In genomic region chr5:65951513-65951909, GRCm38 (mm10) we compare ENCODE assay signal across 11 mouse cellular contexts. TPM values are rescaled to one million over a fixed set of nuclear protein-coding genes. Genes with fewer than 3 reads are reported as not detected.
DNase-seq lines count a peak whose midpoint lies in the region; ATAC-seq and TF ChIP-seq lines count a peak whose summit lies in the region.
"Had no signal": no experiment of that assay in that cellular context is flagged by ENCODE, and none has a peak within 500 bp of the region (broad histone marks: within the 10 kb centered on the region; RNA-seq: fewer than 3 reads in every experiment).

No protein-coding gene starts in this region.

- no peak overlapping the region for H3K4me3 ChIP-seq in intestine, postnatal 0 days (ENCODE audit: low read depth, low read length)
- no peak overlapping the region for H3K4me3 ChIP-seq in intestine, embryonic 15.5 days (replicated peaks)
- no peak overlapping the region for H3K4me3 ChIP-seq in ES-Bruce4 (ENCODE audit: low read depth, low read length)
- H3K4me3 ChIP-seq in forebrain, postnatal 0 days (ENCODE audit: low read depth, low read length), result no peak overlapping the region
- no peak overlapping the region for H3K4me3 ChIP-seq in neural tube, embryonic 15.5 days (replicated peaks)
- no peak overlapping the region for H3K4me3 ChIP-seq in kidney, embryonic 14.5 days (ENCODE audit: low read length)
- H3K4me3 ChIP-seq: erythroblast, embryonic 14.5 days; limb, embryonic 12.5 days had no signal

- TF ChIP-seq POLR2A in ES-Bruce4 (IDR thresholded peaks at IDR 0.05; ENCODE audit: insufficient read depth, low read length), result no peak

- no peak overlapping the region for H3K4me2 ChIP-seq in intestine, postnatal 0 days (replicated peaks; ENCODE audit: low read depth)
- H3K4me2 ChIP-seq in intestine, embryonic 15.5 days (replicated peaks), result no peak overlapping the region
- H3K4me2 ChIP-seq in forebrain, postnatal 0 days (ENCODE audit: low read depth), result no peak overlapping the region
- H3K4me2 ChIP-seq in neural tube, embryonic 15.5 days, result no peak overlapping the region
- no peak overlapping the region for H3K4me2 ChIP-seq in kidney, embryonic 14.5 days (replicated peaks; ENCODE audit: low read depth, low read length)
- H3K4me2 ChIP-seq: limb, embryonic 12.5 days had no signal

- H3K4me1 ChIP-seq in intestine, postnatal 0 days (replicated peaks; ENCODE audit: control insufficient read depth, insufficient read depth, low read length), result no peaks in the 10 kb centered on the region
- no peaks in the 10 kb centered on the region for H3K4me1 ChIP-seq in intestine, embryonic 15.5 days (replicated peaks)
- no peaks in the 10 kb centered on the region for H3K4me1 ChIP-seq in ES-Bruce4 (ENCODE audit: control insufficient read depth, insufficient read depth, low read length)
- peaks cover 20% of the 10 kb centered on the region for H3K4me1 ChIP-seq in forebrain, postnatal 0 days (ENCODE audit: insufficient read depth)
- H3K4me1 ChIP-seq in neural tube, embryonic 15.5 days, result peaks cover 29% of the 10 kb centered on the region
- H3K4me1 ChIP-seq in kidney, embryonic 14.5 days (ENCODE audit: control insufficient read depth, insufficient read depth, low read length), result no peaks in the 10 kb centered on the region; the same call in 1 of the 2 replicates

- H3K27me3 ChIP-seq in intestine, postnatal 0 days (replicated peaks; ENCODE audit: control insufficient read depth, insufficient read depth, low read length), result no peaks in the 10 kb centered on the region
- no peaks in the 10 kb centered on the region for H3K27me3 ChIP-seq in intestine, embryonic 15.5 days (replicated peaks)
- no peaks in the 10 kb centered on the region for H3K27me3 ChIP-seq in ES-Bruce4 (ENCODE audit: control insufficient read depth, insufficient read depth, low read length, poor library complexity, severe bottlenecking)
- no peaks in the 10 kb centered on the region for H3K27me3 ChIP-seq in forebrain, postnatal 0 days (ENCODE audit: insufficient read depth, low read length)
- H3K27me3 ChIP-seq in neural tube, embryonic 15.5 days (replicated peaks), result no peaks in the 10 kb centered on the region
- no peaks in the 10 kb centered on the region for H3K27me3 ChIP-seq in kidney, embryonic 14.5 days (ENCODE audit: control insufficient read depth, insufficient read depth, low read length)
- H3K27me3 ChIP-seq: limb, embryonic 12.5 days had no signal

- ATAC-seq in intestine, postnatal 0 days, result no peak
- no peak for ATAC-seq in intestine, embryonic 15.5 days
- no peak for ATAC-seq in forebrain, postnatal 0 days
- no peak for ATAC-seq in neural tube, embryonic 15.5 days (ENCODE audit: low FRiP score)
- ATAC-seq in kidney, embryonic 14.5 days (ENCODE audit: low FRiP score, low TSS enrichment), result no peak

- WGBS in intestine, postnatal 0 days, result 80% methylated on average over 4 of the region's 4 CpGs
- 73% methylated on average over 4 of the region's 4 CpGs for WGBS in intestine, embryonic 15.5 days
- WGBS in forebrain, postnatal 0 days, result 73% methylated on average over 4 of the region's 4 CpGs
- 80% methylated on average over 4 of the region's 4 CpGs for WGBS in neural tube, embryonic 15.5 days
- WGBS in kidney, embryonic 14.5 days, result 75% methylated on average over 4 of the region's 4 CpGs

- peak; percentile 53 for TF ChIP-seq CTCF in intestine, postnatal 0 days (IDR thresholded peaks at IDR 0.05; ENCODE audit: low read depth)
- no peak for TF ChIP-seq CTCF in ES-Bruce4 (IDR thresholded peaks at IDR 0.05; ENCODE audit: low read depth, low read length)
- TF ChIP-seq CTCF in forebrain, postnatal 0 days (IDR thresholded peaks at IDR 0.05; ENCODE audit: low read depth), result peak; percentile 37; the same call in 1 of the 2 replicates

- TF ChIP-seq EP300 in ES-Bruce4 (IDR thresholded peaks at IDR 0.05; ENCODE audit: insufficient read depth, low read depth, low read length), result no peak

- no peak overlapping the region for H3K27ac ChIP-seq in intestine, postnatal 0 days (ENCODE audit: low read depth, low read length)
- H3K27ac ChIP-seq in intestine, embryonic 15.5 days, result no peak overlapping the region
- no peak overlapping the region for H3K27ac ChIP-seq in ES-Bruce4 (ENCODE audit: insufficient read depth, low read length)
- peak overlapping the region; percentile 85 for H3K27ac ChIP-seq in forebrain, postnatal 0 days (ENCODE audit: low read depth, low read length)
- peak overlapping the region; percentile 84 for H3K27ac ChIP-seq in neural tube, embryonic 15.5 days (replicated peaks)
- H3K27ac ChIP-seq in kidney, embryonic 14.5 days (ENCODE audit: low read depth, low read length), result no peak overlapping the region

- H3K9ac ChIP-seq in intestine, postnatal 0 days (ENCODE audit: low read depth, low read length), result no peak overlapping the region
- no peak overlapping the region for H3K9ac ChIP-seq in intestine, embryonic 15.5 days
- H3K9ac ChIP-seq in ES-Bruce4 (ENCODE audit: low read depth, poor library complexity, severe bottlenecking), result peak overlapping the region; percentile 70; the same call in 1 of the 2 replicates
- no peak overlapping the region for H3K9ac ChIP-seq in forebrain, postnatal 0 days
- no peak overlapping the region for H3K9ac ChIP-seq in neural tube, embryonic 15.5 days (replicated peaks)
- no peak overlapping the region for H3K9ac ChIP-seq in kidney, embryonic 14.5 days (ENCODE audit: low read depth, low read length)
- H3K9ac ChIP-seq: limb, embryonic 12.5 days had no signal

- H3K9me3 ChIP-seq in intestine, postnatal 0 days (ENCODE audit: control insufficient read depth), result no peaks in the 10 kb centered on the region
- no peaks in the 10 kb centered on the region for H3K9me3 ChIP-seq in intestine, embryonic 15.5 days
- no peaks in the 10 kb centered on the region for H3K9me3 ChIP-seq in ES-Bruce4 (replicated peaks; ENCODE audit: control insufficient read depth, insufficient read depth, low read length, poor library complexity, severe bottlenecking)
- H3K9me3 ChIP-seq in forebrain, postnatal 0 days (ENCODE audit: low read length), result no peaks in the 10 kb centered on the region
- no peaks in the 10 kb centered on the region for H3K9me3 ChIP-seq in neural tube, embryonic 15.5 days (replicated peaks)
- H3K9me3 ChIP-seq in kidney, embryonic 14.5 days (ENCODE audit: control insufficient read depth, low read length), result no peaks in the 10 kb centered on the region
- H3K9me3 ChIP-seq: limb, embryonic 12.5 days had no signal

- no peaks in the 10 kb centered on the region for H3K36me3 ChIP-seq in intestine, postnatal 0 days (ENCODE audit: control insufficient read depth, insufficient read depth)
- H3K36me3 ChIP-seq in intestine, embryonic 15.5 days, result no peaks in the 10 kb centered on the region
- no peaks in the 10 kb centered on the region for H3K36me3 ChIP-seq in ES-Bruce4 (ENCODE audit: control insufficient read depth, insufficient read depth, low read length, poor library complexity, severe bottlenecking)
- no peaks in the 10 kb centered on the region for H3K36me3 ChIP-seq in forebrain, postnatal 0 days (ENCODE audit: insufficient read depth)
- no peaks in the 10 kb centered on the region for H3K36me3 ChIP-seq in neural tube, embryonic 15.5 days
- no peaks in the 10 kb centered on the region for H3K36me3 ChIP-seq in kidney, embryonic 14.5 days (ENCODE audit: control insufficient read depth, insufficient read depth, low read length)
- H3K36me3 ChIP-seq: limb, embryonic 12.5 days had no signal

- no peak for DNase-seq in forebrain, postnatal 0 days
- no peak for DNase-seq in ovary, postnatal 36 days (ENCODE audit: low spot score)
- DNase-seq in cerebellum, postnatal 10 days, result no peak

RNA-seq across cellular contexts. Expression of gene Chrna9, which starts 16.8 kb away (rescaled TPM):
- polyA plus RNA-seq in intestine, postnatal 0 days (2015; fragmentation: Nextera tagmentation; extraction: Ambion mirVana), result not detected in 2 replicates
- not detected in 2 replicates for polyA plus RNA-seq in intestine, embryonic 15.5 days (2015; fragmentation: Nextera tagmentation; extraction: Ambion mirVana)
- 3.9 and 5.6 TPM in 2 replicates for polyA plus RNA-seq in ES-Bruce4 (2011; ENCODE audit: insufficient read depth, insufficient read length, low read depth, missing spikeins)
- total RNA-seq in forebrain, postnatal 0 days (2014; rRNA removed), result 0.52 TPM in 1 of 2 replicates, not detected in the other
- polyA plus RNA-seq in forebrain, postnatal 0 days (2015; fragmentation: Nextera tagmentation; extraction: Ambion mirVana), result not detected in 2 replicates
- polyA plus RNA-seq in neural tube, embryonic 15.5 days (2015; fragmentation: Nextera tagmentation; extraction: Ambion mirVana), result 3.5 TPM in 1 of 2 replicates, not detected in the other
- 0.53 and 0.71 TPM in 2 replicates for polyA plus RNA-seq in kidney, embryonic 14.5 days (2014; fragmentation: Nextera tagmentation; extraction: Ambion mirVana)
- polyA plus RNA-seq: erythroblast, embryonic 14.5 days; small intestine, adult 2 months had no signal

RNA-seq across cellular contexts. Expression of gene 9130230L23Rik, which starts 52.6 kb away (rescaled TPM):
- 6.7 and 7.0 TPM in 2 replicates for polyA plus RNA-seq in intestine, postnatal 0 days (2015; fragmentation: Nextera tagmentation; extraction: Ambion mirVana)
- polyA plus RNA-seq in intestine, embryonic 15.5 days (2015; fragmentation: Nextera tagmentation; extraction: Ambion mirVana), result 1.6 and 2.4 TPM in 2 replicates
- 0.67 and 2.3 TPM in 2 replicates for polyA plus RNA-seq in ES-Bruce4 (2011; ENCODE audit: insufficient read depth, insufficient read length, low read depth, missing spikeins)
- total RNA-seq in forebrain, postnatal 0 days (2014; rRNA removed), result not detected in 2 replicates
- not detected in 2 replicates for polyA plus RNA-seq in forebrain, postnatal 0 days (2015; fragmentation: Nextera tagmentation; extraction: Ambion mirVana)
- 0.14 TPM in 1 of 2 replicates, not detected in the other for polyA plus RNA-seq in neural tube, embryonic 15.5 days (2015; fragmentation: Nextera tagmentation; extraction: Ambion mirVana)
- polyA plus RNA-seq in kidney, embryonic 14.5 days (2014; fragmentation: Nextera tagmentation; extraction: Ambion mirVana), result 0.38 and 0.40 TPM in 2 replicates
- polyA plus RNA-seq: erythroblast, embryonic 14.5 days; limb, embryonic 12.5 days had no signal

Comparison
In these comparisons a context has a peak if more than half of its experiments do, and no peak if none do; other contexts are left out.
1. H3K27ac ChIP-seq: peak in forebrain, postnatal 0 days (single experiment) and neural tube, embryonic 15.5 days (single experiment); none in intestine, postnatal 0 days (single experiment), intestine, embryonic 15.5 days (single experiment), ES-Bruce4 (single experiment) and kidney, embryonic 14.5 days (single experiment).